Mouse (Mus musculus): ENCODE measurements at regions not wholly inside any gene's neighbourhood (a gene's known extent, or its start where the extent isn't known, plus 50 kb on each side); places are given as distances from the start of the nearest gene placed in this dataset.

GRCm38 (mm10) chr4:110125067-110125784 lies 147.4 kb downstream of the Dmrta2 start:
- peak; percentile 19 for DNase-seq (ENCODE audit: extremely low spot score, low spot score)

DNA sequence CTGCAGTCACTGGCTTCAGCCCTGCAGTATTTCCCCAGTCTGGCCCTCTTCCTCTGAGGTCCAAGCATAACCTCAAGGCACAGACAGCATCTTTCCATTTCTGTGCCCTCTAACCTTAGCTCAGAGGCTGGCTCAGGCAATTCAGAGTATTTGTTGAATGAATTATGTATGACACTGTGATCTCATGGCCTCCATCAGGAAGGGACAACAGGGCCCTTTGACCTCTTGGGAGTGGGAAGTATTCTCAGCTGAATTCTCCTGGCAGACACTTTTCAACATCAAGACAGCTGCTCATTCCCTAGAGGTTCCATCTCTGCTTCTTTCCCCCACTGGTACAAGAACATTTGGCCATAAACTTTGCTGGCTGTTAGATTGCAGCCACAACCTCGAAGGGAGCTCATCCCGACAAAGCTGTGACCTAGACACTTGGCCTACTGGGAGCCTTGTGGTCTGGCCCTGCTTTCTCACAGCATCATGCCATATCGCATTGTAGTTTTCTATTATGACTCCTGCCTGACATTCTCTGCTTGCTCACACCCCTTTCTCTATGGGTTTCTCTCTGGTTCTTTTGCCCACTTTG lies 150.2 kb downstream of the Dmrta2 start:
- peak; percentile 32 for DNase-seq (ENCODE audit: extremely low spot score, low spot score)

GRCm38 (mm10) chr4:110128918-110129317 lies 151.1 kb downstream of the Dmrta2 start:
- DNase-seq (ENCODE audit: extremely low spot score, low spot score) = peak; percentile 67

DNA sequence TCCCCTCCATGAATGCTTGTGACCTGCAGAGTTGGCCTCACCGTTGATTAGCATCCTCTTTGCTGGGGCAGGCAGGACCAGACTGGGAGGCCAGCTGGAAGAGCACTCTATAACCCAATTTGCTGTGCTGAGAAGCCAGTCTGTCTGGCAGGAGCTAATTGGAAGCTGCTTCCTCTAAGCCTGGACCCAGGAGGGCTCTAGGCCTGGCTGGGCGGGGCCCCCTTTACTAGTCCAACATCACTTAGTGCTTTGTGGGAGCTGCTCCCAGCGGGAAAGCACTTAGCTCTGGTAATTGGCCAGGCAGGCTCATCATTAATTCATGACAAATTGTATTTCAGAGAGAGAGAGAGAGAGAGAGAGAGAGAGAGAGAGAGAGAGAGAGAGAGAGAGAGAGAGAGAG lies 151.7 kb downstream of the Dmrta2 start:
- no peak for DNase-seq (ENCODE audit: extremely low spot score, low spot score)

DNA sequence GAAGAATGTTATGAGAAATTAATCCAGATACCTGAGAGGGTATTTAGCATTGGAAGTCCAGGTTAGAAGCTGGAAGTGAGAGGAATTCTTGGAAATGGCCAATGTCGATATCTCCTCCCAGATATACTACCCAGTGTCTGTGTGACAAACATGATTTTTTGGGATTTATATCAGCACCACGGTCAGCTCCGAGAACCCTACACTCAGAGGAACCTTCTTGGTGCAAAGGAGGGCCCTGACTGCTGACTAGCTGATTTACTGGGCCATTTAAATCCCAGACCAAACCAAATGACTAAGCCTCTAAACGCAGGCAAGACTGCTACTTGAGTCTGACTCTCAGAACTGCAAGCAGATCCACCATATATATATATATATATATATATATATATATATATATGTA lies 154.2 kb downstream of the Dmrta2 start:
- peak; percentile 30 for DNase-seq (ENCODE audit: extremely low spot score, low spot score)

GRCm38 (mm10) chr4:110134036-110134435 lies 156.2 kb downstream of the Dmrta2 start:
- peak; percentile 31 for DNase-seq (ENCODE audit: extremely low spot score, low spot score)

- DNase-seq (ENCODE audit: extremely low spot score, low spot score) = no peak
These were observed 167.4 kb downstream of the Dmrta2 start for GRCm38 (mm10) chr4:110145229-110145628.

GRCm38 (mm10) chr4:110152103-110152946 lies 174.5 kb downstream of the Dmrta2 start:
- DNase-seq (ENCODE audit: extremely low spot score, low spot score) = peak; percentile 71

Data from neural tube, embryonic 10.5 days (tissue).